Mouse (Mus musculus): ENCODE data around the gene Psmb3.
"Not testable (repeated sequence)": the region's sequence is repeated elsewhere in the genome, so short reads cannot be mapped to it uniquely, and the experiment has no call there.

Psmb3 gene

DNA sequence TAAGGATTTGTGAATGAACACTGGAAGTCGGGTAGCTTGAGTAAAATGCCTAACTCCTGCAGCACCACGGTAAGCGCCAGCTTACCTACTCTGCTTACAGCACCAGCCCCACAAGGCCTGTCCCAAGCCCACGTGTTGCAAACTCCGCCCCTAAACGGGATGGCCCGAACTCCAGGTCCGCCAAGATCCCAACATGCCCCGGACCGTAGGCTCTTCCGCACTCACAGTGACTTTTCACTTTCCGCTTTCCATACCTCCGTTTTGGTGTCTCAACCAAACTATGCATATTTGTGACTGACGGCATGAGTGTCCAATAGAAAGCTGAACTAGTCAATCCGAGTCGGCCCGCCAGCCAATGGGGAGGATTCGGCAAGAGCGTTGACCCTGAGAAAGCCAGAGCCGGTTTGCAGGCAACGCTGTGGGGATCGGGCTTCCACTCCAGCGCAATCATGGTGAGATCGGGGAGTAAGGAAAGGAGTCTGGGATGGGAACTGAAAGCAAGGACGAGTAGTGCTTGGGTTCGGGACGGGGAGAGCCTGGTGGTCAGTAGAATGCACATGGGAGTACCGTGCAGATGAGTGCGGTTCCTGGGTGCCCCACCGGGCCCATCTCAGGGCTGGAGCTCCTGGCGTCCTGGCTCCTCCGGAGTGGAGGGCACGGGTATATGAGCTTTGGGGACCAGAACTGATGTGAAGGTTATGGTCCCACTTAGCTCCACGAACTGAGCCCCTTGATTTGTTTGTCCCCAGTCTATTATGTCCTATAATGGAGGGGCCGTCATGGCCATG is at the start of gene Psmb3:
Gene Psmb3 (plus strand): TSS at position 361 of the 788 bp plus-strand sequence.
- peak; percentile 100 for DNase-seq (ENCODE audit: low read depth, low spot score)

DNA sequence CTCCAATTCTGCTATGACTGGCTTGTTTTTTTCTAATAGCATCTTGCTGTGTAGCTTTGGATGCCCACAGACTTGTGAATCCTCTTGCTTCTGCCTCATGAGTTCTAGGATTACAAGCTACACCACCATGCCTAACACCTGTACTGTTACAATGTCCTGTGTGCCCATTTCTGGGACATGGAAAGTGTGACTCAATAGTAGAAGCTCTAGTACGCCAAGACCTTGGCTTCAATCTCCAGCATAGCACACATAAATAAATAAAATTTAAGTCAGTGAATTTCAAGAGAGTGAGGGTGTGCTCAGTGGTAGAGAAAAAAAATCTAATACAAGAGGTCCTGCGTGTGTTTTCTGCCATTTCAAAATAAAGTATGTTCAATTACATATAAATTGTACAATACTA is 49.0 kb upstream of the Psmb3 start:
- no peak for DNase-seq (ENCODE audit: low read depth, low spot score)

- DNase-seq (ENCODE audit: low read depth, low spot score), result no peak
Observed at GRCm38 (mm10) chr11:97656269-97656971, 46.8 kb upstream of the Psmb3 start.

- no peak for DNase-seq (ENCODE audit: low read depth, low spot score)
Observed at GRCm38 (mm10) chr11:97657184-97657945, 45.8 kb upstream of the Psmb3 start.

- DNase-seq (ENCODE audit: low read depth, low spot score), result not testable (repeated sequence)
Observed at GRCm38 (mm10) chr11:97657967-97658366, 45.2 kb upstream of the Psmb3 start.

DNA sequence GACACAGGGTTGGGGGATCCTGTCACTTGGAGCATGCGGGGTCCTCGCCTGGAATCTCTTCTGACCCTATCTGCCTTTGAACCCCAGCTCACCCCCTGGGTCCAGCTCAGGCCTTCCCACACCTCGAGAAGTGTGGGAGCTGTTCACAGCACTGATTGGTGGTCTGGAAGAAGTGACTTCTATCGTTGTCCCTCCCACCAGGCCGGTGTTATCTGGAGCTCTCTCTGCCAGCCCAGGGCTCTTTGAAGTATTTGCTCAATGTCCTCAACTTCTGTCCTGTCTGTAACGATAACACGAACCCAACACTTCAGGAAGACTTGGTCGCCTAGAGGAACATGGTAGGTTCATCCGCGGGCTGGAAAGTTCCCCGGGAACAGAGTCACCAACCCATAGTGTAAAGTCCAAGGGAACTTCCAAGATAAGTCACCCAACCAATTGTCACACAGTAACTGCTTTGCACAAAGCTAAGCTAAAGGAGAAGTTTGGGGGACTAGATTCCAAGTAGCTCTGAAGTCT is 44.4 kb upstream of the Psmb3 start:
- DNase-seq (ENCODE audit: low read depth, low spot score), result no peak

GRCm38 (mm10) chr11:97659267-97659989 is 43.8 kb upstream of the Psmb3 start:
- no peak for DNase-seq (ENCODE audit: low read depth, low spot score)

DNA sequence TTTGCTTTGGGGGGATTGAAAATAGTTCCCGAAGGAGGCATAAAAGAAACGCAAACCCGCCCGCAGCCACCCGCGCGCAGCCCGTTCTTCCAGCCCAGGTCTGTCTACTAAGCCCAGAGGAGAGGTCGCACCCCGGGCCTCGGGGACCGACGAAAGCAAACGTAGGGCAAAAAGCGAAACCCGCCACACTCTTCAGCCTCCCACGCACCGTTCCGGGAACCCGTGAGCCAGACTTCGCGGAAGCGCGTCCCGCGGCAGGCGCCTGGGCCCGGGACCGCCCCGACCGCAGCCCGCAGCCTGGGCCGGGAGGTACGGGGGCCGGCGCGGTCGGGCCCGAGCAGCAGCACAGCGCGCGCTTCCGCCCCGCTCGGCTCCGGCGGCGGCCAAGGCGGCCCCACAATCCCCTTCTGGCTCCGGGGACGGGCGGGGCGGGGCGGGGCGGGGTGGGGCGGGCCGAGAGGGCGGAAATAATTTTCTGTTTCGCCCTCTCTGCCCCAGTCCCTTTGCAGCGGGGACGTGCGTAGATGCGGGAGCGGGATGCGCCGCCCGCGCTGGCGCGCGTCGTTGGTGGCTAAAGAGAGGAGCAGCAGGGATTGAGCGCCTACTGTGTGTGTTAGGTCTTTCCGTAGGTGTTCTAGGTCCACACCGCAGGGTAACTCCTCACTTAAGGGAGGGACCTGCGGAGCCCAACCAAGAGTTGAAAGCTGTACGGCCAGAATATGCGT is 43.0 kb upstream of the Psmb3 start:
- DNase-seq (ENCODE audit: low read depth, low spot score), result peak; percentile 65

DNA sequence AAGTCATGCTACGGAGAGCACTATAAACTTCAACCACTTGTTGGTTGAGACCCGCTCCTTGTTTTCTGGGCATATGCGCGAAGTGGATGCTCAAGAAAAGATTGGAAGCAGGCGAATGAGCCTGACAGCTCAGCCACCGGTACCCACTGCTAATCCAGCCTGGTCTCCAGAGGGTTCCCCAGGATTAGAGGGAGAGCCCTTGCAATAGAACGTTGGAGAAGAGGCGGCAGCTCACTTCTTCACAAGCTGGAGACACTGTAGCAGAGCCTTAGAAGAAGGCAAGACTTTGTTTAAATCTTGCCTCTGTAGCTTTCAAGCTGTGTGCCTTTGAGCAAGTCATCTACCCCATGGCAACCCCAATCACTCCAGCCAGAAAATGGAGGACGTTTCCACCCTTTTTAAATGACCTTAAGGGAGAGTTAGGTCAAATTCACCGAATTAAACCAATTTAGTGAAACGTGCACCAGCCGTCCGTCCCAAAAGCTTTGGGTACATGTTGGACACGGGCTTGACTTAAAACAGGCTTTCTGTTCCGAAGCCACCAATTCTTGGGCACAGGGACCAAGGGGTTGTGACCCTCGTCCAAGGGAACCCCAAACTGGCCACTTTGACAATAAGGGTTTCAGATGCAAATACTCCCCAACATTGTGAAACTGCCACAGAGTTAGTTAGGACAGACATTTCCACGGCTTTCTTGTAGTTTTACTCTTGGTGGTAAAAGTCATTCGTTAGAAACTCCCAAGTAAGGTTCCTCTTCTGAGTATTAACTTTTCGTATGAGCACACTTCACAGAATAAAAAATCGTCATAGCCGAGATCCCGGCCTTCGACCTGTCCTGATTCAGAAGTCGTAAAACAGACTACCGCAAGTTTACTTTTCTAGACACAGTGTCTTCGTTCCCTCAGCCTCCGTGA is 42.2 kb upstream of the Psmb3 start:
- no peak for DNase-seq (ENCODE audit: low read depth, low spot score)

DNA sequence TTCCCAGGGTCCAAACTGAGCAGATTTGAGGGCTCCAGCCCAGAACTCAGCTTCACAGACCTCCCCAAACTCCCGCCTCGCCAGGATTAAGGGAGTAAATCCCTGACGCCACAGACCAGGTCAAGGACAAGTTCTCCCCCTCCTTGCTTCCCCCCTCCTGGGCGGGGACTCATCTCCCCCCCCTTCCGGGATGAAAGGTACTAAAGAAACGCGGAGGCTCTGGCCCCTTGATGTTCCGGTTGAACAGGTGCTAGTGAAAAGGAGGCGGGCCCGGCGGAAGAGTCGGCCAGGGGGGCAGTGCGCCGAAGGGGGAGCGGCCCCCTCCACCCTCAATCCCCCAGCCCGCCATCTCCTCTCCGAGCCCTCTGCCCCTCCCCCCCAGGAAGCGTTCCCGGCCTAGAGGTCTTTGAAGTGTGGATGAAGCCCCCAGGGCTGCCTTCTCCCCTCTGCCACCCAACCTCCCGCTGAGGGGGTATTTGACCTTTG is 41.5 kb upstream of the Psmb3 start:
- peak; percentile 67 for DNase-seq (ENCODE audit: low read depth, low spot score)

- DNase-seq (ENCODE audit: low read depth, low spot score), result no peak
Observed at GRCm38 (mm10) chr11:97662207-97662892, 40.8 kb upstream of the Psmb3 start.

DNA sequence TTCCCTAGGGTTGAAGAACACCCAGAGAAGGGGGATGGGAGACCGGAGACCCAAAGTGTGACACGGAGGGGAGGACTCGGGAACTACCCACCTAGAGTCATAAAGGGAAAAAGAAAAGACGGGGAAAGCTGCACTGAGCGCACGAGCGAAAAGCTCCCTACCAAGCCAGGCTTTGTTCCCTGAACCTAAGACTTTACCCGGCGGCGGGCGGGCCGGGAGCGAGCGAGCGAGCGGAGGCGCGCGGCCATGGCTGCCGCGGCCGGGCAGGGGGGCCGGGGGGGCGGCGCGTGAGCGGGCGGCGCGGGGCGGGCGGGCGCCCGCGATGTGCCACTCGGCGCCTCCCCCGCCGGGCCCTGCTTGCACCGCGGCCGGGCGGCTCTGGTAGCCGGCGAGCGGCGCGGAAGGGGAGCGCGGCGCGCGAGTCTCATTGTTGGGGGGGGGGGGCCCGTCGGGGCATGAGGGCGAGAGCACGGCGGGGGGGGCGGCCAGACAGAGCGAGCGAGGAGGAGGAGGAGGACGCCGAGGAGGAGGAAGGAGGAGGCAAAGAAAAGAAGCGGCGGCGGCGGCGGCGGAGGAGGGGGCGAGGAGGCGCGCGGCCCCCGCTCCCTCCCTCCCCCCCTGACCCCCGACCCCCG is 40.2 kb upstream of the Psmb3 start, which contains the start of gene Mllt6:
Gene Mllt6 (plus strand): TSS at position 522 of the 635 bp plus-strand sequence.
- DNase-seq (ENCODE audit: low read depth, low spot score), result peak; percentile 79

DNA sequence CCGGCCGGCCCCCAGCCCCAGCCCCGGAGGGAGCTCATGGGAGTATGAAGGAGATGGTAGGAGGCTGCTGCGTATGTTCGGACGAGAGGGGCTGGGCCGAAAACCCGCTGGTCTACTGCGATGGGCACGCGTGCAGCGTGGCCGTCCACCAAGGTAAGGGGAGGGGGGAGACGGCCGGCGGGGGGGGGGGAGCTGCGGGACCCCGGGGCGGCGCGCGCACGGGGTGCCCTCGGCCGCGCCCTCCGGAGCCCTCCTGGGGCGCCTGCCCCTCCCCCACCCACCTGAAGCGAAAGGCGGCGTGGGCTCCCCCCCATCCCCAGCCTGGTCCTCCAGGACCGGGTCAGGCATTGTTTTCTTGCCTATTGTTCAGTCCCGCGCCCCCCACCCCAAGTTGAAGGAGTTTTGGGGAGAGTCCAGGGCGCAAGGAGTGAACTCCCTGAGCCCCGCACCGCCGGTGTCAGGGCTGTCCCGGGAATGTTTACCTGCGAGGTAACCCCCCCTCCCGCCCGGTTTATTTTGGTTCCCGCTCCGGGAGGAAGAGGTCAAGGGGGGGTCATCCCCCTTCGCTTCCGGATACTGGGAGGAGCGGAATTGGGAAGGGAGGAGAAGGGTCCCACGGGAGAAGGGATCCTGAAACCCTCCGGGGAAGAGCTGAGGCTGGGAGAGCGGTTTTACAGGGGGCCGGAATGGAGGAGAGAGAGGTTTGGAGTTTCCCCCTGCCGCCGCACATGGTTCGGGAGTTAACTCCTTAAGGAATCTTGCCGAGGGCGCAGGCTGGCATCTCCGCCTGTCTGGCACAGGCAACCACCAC is 39.5 kb upstream of the Psmb3 start:
- no peak for DNase-seq (ENCODE audit: low read depth, low spot score)

- no peak for DNase-seq (ENCODE audit: low read depth, low spot score)
Observed at GRCm38 (mm10) chr11:97664339-97664665, 38.9 kb upstream of the Psmb3 start.

DNA sequence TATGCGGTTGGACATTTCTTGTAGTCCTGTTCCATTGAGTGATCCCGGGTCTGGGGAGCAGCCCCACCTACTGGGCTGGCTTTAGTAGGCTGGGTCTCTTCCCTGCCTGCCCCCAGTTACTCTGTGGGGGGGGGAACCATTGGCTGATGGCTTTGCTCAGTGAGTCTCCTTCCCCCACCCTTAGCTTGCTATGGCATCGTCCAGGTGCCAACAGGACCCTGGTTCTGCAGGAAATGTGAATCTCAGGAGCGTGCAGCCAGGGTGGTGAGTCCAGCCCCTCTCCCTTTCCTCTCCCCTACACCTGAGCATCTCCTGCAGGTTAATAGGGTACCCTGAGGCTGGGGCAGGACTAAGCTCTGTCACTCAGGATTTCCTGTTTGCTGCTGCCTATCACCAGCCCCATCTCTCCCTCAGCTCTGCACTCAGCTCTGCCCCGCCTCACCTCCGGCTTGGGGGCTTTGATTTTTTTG is 38.4 kb upstream of the Psmb3 start:
- no peak for DNase-seq (ENCODE audit: low read depth, low spot score)

DNA sequence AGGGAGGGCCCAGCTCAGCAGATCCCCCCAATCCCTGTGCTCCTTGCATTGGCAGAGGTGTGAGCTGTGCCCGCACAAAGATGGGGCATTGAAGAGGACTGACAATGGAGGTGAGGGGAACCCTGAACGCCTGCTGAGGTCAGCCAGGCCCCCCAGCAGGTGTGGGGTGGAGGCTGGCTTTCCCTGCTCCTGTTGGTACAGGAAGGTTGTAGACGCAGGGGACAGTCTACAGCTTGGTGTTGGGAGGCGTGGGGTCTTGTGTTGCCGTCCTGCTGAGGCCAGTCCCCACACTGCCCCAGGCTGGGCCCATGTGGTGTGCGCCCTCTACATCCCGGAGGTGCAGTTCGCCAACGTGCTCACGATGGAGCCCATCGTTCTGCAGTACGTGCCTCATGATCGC is 37.8 kb upstream of the Psmb3 start:
- DNase-seq (ENCODE audit: low read depth, low spot score), result no peak

DNA sequence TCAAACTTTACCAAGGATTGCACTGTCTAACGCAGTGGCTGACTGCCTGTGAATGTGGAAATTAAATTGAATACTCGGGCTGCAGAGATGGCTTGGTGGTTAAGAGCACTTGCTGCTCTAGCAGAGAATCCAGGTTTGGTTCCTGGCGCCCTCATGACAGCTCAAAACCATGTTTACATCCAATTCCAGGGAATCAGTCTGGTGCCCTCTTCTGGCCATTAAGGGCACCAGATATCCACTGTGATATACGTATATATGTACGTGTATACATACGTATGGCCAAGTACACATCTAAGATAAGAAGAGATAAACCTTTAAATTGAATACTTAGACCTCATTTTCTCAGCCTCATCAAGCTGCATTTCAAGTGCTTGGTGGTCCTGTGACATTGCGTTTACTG is 37.0 kb upstream of the Psmb3 start:
- DNase-seq (ENCODE audit: low read depth, low spot score), result no peak

GRCm38 (mm10) chr11:97666794-97667193 is 36.4 kb upstream of the Psmb3 start:
- DNase-seq (ENCODE audit: low read depth, low spot score), result no peak

All from retina, postnatal 7 days (tissue).